Mouse (Mus musculus) olfactory bulb, adult 2 months (tissue): ENCODE measurements around the gene Tmem54.

Experiments
- CTCF ChIP-seq: fragments of 200-500 bp; IDR thresholded peaks from 2 replicates; pipeline ENCODE4 v1.5.1; 2012; ENCODE audit warnings: low read depth, mild to moderate bottlenecking, low read length, moderate library complexity; ENCODE audit not compliant: insufficient read depth
- POLR2A ChIP-seq: fragments of 200-500 bp; IDR thresholded peaks from 2 replicates; pipeline ENCODE4 v1.6.1; 2012; ENCODE audit warnings: mild to moderate bottlenecking, low read depth, low read length, moderate library complexity; ENCODE audit not compliant: insufficient read depth

DNA sequence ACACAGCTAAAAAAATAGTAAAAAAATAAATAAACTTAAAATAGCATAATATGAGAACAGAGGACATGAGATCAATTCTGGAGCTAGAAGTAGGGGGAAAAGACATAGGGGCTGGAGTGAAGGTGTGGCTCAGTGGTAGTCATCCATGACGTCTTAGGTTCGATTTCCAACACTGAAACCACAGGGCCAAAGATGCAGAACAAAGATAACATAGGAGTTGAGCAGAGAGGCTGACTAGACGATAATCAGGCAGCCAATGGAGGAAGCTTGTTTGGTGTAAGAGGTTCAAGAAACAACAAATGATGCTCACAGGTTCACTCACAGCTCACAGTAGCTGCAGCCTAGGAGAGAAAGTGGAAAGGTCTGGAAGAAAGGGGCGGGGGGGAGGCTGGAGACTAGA is 35.5 kb downstream of the Tmem54 start:
- TF ChIP-seq CTCF (no peak), POLR2A (no peak)
